Comparison of ENCODE assay signal across 47 mouse cellular contexts in genomic region chr10:13222135-13222534, GRCm38 (mm10). TPM values are rescaled to one million over a fixed set of nuclear protein-coding genes. Genes with fewer than 3 reads are reported as not detected.
"Had no signal": no experiment of that assay in that cellular context is flagged by ENCODE, and none has a peak within 500 bp of the region (broad histone marks: within the 10 kb centered on the region; RNA-seq: fewer than 3 reads in every experiment).

No protein-coding gene starts in this region.

- H3K27ac ChIP-seq: limb, embryonic 10.5 days; limb, embryonic 12.5 days; limb, embryonic 13.5 days; limb, embryonic 15.5 days; liver, embryonic 12.5 days; liver, embryonic 13.5 days; liver, embryonic 14.5 days; liver, embryonic 15.5 days; lung, embryonic 15.5 days; macrophage; midbrain, embryonic 10.5 days; midbrain, embryonic 12.5 days; midbrain, embryonic 13.5 days; midbrain, embryonic 15.5 days; neural tube, embryonic 12.5 days had no signal

- DNase-seq: left cerebral cortex, postnatal 4 days; liver; liver, embryonic 13.5 days; liver, postnatal 0 days; lung, adult 18-20 months; lung, adult 2 months; lung, embryonic 14.5 days; lung, postnatal 10 days; lung, postnatal 14 days; lung, postnatal 36 days; lung, postnatal 4 days; midbrain, embryonic 14.5 days had no signal

- H3K9ac ChIP-seq: limb, embryonic 12.5 days; limb, embryonic 13.5 days; limb, embryonic 15.5 days; liver, embryonic 12.5 days; liver, embryonic 13.5 days; liver, embryonic 14.5 days; liver, embryonic 15.5 days; liver, postnatal 0 days; lung, embryonic 14.5 days; lung, embryonic 15.5 days; midbrain, embryonic 12.5 days; midbrain, embryonic 13.5 days; midbrain, embryonic 15.5 days; neural tube, embryonic 12.5 days had no signal

- H3K4me2 ChIP-seq: limb, embryonic 12.5 days; limb, embryonic 13.5 days; limb, embryonic 15.5 days; liver, embryonic 11.5 days; liver, embryonic 12.5 days; liver, embryonic 13.5 days; liver, embryonic 15.5 days; lung, embryonic 14.5 days; lung, embryonic 15.5 days; midbrain, embryonic 11.5 days; midbrain, embryonic 12.5 days; midbrain, embryonic 13.5 days; midbrain, embryonic 15.5 days; neural tube, embryonic 12.5 days had no signal

- ATAC-seq: liver, embryonic 12.5 days; liver, postnatal 0 days; lung, postnatal 0 days; midbrain, embryonic 13.5 days; midbrain, embryonic 15.5 days; midbrain, embryonic 16.5 days had no signal

- H3K9me3 ChIP-seq: limb, embryonic 10.5 days; limb, embryonic 12.5 days; limb, embryonic 13.5 days; limb, embryonic 15.5 days; liver, embryonic 12.5 days; liver, embryonic 13.5 days; liver, embryonic 15.5 days; lung, embryonic 15.5 days; megakaryocyte, embryonic 14.5 days; midbrain, embryonic 10.5 days; midbrain, embryonic 12.5 days; midbrain, embryonic 13.5 days; midbrain, embryonic 15.5 days; neural tube, embryonic 12.5 days had no signal

- H3K4me3 ChIP-seq: limb, embryonic 10.5 days; limb, embryonic 12.5 days; limb, embryonic 13.5 days; limb, embryonic 15.5 days; liver, embryonic 12.5 days; liver, embryonic 13.5 days; liver, embryonic 15.5 days; lung, embryonic 15.5 days; megakaryocyte, embryonic 14.5 days; midbrain, embryonic 10.5 days; midbrain, embryonic 12.5 days; midbrain, embryonic 13.5 days; midbrain, embryonic 15.5 days; myocyte; neural tube, embryonic 12.5 days had no signal

- H3K4me1 ChIP-seq: limb, embryonic 10.5 days; limb, embryonic 12.5 days; limb, embryonic 13.5 days; limb, embryonic 15.5 days; liver, embryonic 15.5 days; midbrain, embryonic 12.5 days; midbrain, embryonic 13.5 days; midbrain, embryonic 15.5 days had no signal

- H3K27me3 ChIP-seq: limb, embryonic 12.5 days; limb, embryonic 13.5 days; limb, embryonic 15.5 days; liver, embryonic 12.5 days; liver, embryonic 13.5 days; liver, embryonic 15.5 days; lung, embryonic 15.5 days; megakaryocyte, embryonic 14.5 days; midbrain, embryonic 12.5 days; midbrain, embryonic 13.5 days; midbrain, embryonic 15.5 days; neural tube, embryonic 12.5 days had no signal

- H3K36me3 ChIP-seq: liver, embryonic 13.5 days; liver, embryonic 15.5 days; midbrain, embryonic 12.5 days; midbrain, embryonic 15.5 days; neural tube, embryonic 12.5 days had no signal

RNA-seq across cellular contexts. Expression of gene Zc2hc1b, which starts 44.3 kb away (rescaled TPM):
- total RNA-seq: left cerebral cortex, postnatal 10 days; left cerebral cortex, postnatal 14 days; left cerebral cortex, postnatal 25 days; left cerebral cortex, postnatal 36 days; left cerebral cortex, postnatal 4 days; liver, adult 2 months; megakaryocyte progenitor cell, adult 5-6 weeks; megakaryocyte, adult 5-6 weeks; megakaryocyte-erythroid progenitor cell, adult 5-6 weeks; midbrain, postnatal 0 days; monocyte, adult 5-6 weeks had no signal
- polyA plus RNA-seq: limb, embryonic 10.5 days; limb, embryonic 11.5 days; limb, embryonic 12.5 days; limb, embryonic 13.5 days; limb, embryonic 14.5 days; limb, embryonic 15.5 days; liver, adult 2 months; liver, embryonic 11.5 days; liver, embryonic 12.5 days; liver, embryonic 13.5 days; liver, embryonic 14.5 days; liver, embryonic 15.5 days; liver, embryonic 16.5 days; liver, postnatal 0 days; lung, adult 2 months; lung, embryonic 14.5 days; lung, embryonic 15.5 days; lung, embryonic 16.5 days; lung, postnatal 0 days; macrophage; midbrain, embryonic 10.5 days; midbrain, embryonic 11.5 days; midbrain, embryonic 12.5 days; midbrain, embryonic 13.5 days; midbrain, embryonic 14.5 days; midbrain, embryonic 15.5 days; midbrain, embryonic 16.5 days; midbrain, postnatal 0 days; myocyte; neural tube, embryonic 11.5 days; neural tube, embryonic 12.5 days had no signal
